In the genomic region with DNA sequence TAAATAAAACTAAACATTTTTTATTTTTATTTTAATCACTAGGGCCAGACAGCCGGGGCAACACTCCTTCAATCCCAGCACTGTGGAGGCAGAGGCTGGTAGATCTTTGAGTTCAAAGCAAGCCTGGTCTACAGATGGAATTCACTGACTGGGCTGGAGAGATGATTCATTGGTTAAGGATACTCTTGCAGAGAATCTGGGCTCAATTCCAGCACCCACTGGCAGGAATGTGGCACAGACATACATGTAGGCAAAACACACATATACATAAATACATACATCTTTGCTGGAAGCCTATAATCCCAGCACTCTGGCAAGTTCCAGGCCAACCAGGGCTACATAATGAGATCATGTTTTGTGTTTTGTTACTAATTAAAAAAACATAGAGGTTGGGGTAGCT, we compare ENCODE assay signal across 15 mouse cellular contexts. TPM values are rescaled to one million over a fixed set of nuclear protein-coding genes. Genes with fewer than 3 reads are reported as not detected.
A peak's percentile ranks its signal among the peaks of the same experiment; 100 is the strongest.
DNase-seq lines count a peak whose midpoint lies in the region; ATAC-seq and TF ChIP-seq lines count a peak whose summit lies in the region.
"Had no signal": no experiment of that assay in that cellular context is flagged by ENCODE, and none has a peak within 500 bp of the region (broad histone marks: within the 10 kb centered on the region; RNA-seq: fewer than 3 reads in every experiment).

No protein-coding gene starts in this region.

- H3K9me3 ChIP-seq in heart, postnatal 0 days (replicated peaks; ENCODE audit: control insufficient read depth, low read length) = no peaks in the 10 kb centered on the region
- H3K9me3 ChIP-seq: forebrain, embryonic 12.5 days; midbrain, embryonic 10.5 days had no signal

- no peaks in the 10 kb centered on the region for H3K36me3 ChIP-seq in heart, postnatal 0 days (replicated peaks; ENCODE audit: control insufficient read depth, insufficient read depth, low read length)
- H3K36me3 ChIP-seq: forebrain, embryonic 12.5 days; midbrain, embryonic 10.5 days had no signal

- H3K9ac ChIP-seq in heart, postnatal 0 days (replicated peaks; ENCODE audit: low read depth, low read length) = no peak overlapping the region
- H3K9ac ChIP-seq: forebrain, embryonic 12.5 days; liver, embryonic 14.5 days had no signal

- intact Hi-C loops in left cerebral cortex, postnatal 4 days (cut with DNase I) = no loop called here
- intact Hi-C loops in left cerebral cortex, postnatal 36 days (cut with DNase I) = no loop called here

- H3K4me1 ChIP-seq in heart, postnatal 0 days (ENCODE audit: control insufficient read depth, insufficient read depth) = no peaks in the 10 kb centered on the region

- WGBS in heart, postnatal 0 days = 87% methylated on average over 1 of the region's 1 CpGs

- H3K4me3 ChIP-seq in heart, postnatal 0 days (ENCODE audit: low read depth, low read length) = no peak overlapping the region
- H3K4me3 ChIP-seq: forebrain, embryonic 12.5 days; midbrain, embryonic 10.5 days had no signal

- TF ChIP-seq EP300 in heart, postnatal 0 days (IDR thresholded peaks at IDR 0.05; ENCODE audit: low read depth) = no peak

- no peak; the same call in 1 of the 2 replicates for TF ChIP-seq CTCF in heart, postnatal 0 days (IDR thresholded peaks at IDR 0.05; ENCODE audit: low read depth)

- H3K27ac ChIP-seq in heart, postnatal 0 days (ENCODE audit: low read depth) = no peak overlapping the region
- H3K27ac ChIP-seq: forebrain, embryonic 12.5 days; liver, embryonic 14.5 days; midbrain, embryonic 10.5 days had no signal

- no peak for ATAC-seq in heart, postnatal 0 days (ENCODE audit: insufficient read depth, low read depth)

- H3K4me2 ChIP-seq in heart, postnatal 0 days (ENCODE audit: low read depth, low read length) = no peak overlapping the region
- H3K4me2 ChIP-seq: forebrain, embryonic 12.5 days had no signal

- H3K27me3 ChIP-seq in heart, postnatal 0 days (ENCODE audit: control insufficient read depth, insufficient read depth, low read length) = no peaks in the 10 kb centered on the region
- H3K27me3 ChIP-seq: forebrain, embryonic 12.5 days had no signal

- peak; percentile 27 for DNase-seq in adrenal gland, adult 2 months
- no peak for DNase-seq in adrenal gland, adult 18-20 months (ENCODE audit: low spot score in 2 of 2)
- DNase-seq in heart, postnatal 0 days (ENCODE audit: low spot score) = peak; percentile 48
- no peak for DNase-seq in heart, adult 11 months
- DNase-seq in left cerebral cortex, postnatal 4 days = peak; percentile 47
- no peak for DNase-seq in left cerebral cortex, postnatal 36 days (ENCODE audit: low spot score in 2 of 2)
- peak; percentile 53 for DNase-seq in brain, adult 2 months (ENCODE audit: low read depth, low spot score)
- DNase-seq in heart, adult 18-20 months = no peak
- DNase-seq: cerebellum, adult 18-20 months; heart, postnatal 14 days; lung, postnatal 14 days had no signal

RNA-seq across cellular contexts. Expression of gene Kpna2, which starts 6.2 kb away (rescaled TPM):
- total RNA-seq in adrenal gland, adult 2 months (2021) = 10 to 100 TPM; 33.6 to 34.8 TPM
- 6.5 and 7.0 TPM in 2 replicates for polyA plus RNA-seq in adrenal gland, adult 2 months (2012; rRNA removed)
- total RNA-seq in adrenal gland, adult 18-20 months (2021) = 10 to 100 TPM; 16.7 to 36.4 TPM
- 177 and 180 TPM in 2 replicates for total RNA-seq in heart, postnatal 0 days (2014; rRNA removed; ENCODE audit: low replicate concordance)
- polyA plus RNA-seq in heart, postnatal 0 days (2015; fragmentation: Nextera tagmentation; extraction: Ambion mirVana) = 109 and 124 TPM in 2 replicates
- 10 to 100 TPM; 43.4 to 53.2 TPM for total RNA-seq in left cerebral cortex, postnatal 4 days (2021)
- 10 to 100 TPM; 23.0 to 34.0 TPM for total RNA-seq in left cerebral cortex, postnatal 36 days (2021)
- total RNA-seq in heart, adult 18-20 months (2021) = 10 to 100 TPM; 70.1 to 72.1 TPM

RNA-seq across cellular contexts. Expression of gene 1810010H24Rik, which starts 19.9 kb away (rescaled TPM):
- 1 to 10 TPM; 2.7 to 3.1 TPM for total RNA-seq in adrenal gland, adult 2 months (2021)
- polyA plus RNA-seq in adrenal gland, adult 2 months (2012; rRNA removed) = 2.0 and 4.8 TPM in 2 replicates
- total RNA-seq in adrenal gland, adult 18-20 months (2021) = 1 to 10 TPM; 1.2 to 3.2 TPM
- 1.7 and 4.0 TPM in 2 replicates for total RNA-seq in heart, postnatal 0 days (2014; rRNA removed; ENCODE audit: low replicate concordance)
- polyA plus RNA-seq in heart, postnatal 0 days (2015; fragmentation: Nextera tagmentation; extraction: Ambion mirVana) = 2.6 and 3.4 TPM in 2 replicates
- 1 to 10 TPM; 4.2 to 4.7 TPM for total RNA-seq in left cerebral cortex, postnatal 4 days (2021)
- 1 to 10 TPM; 3.7 to 4.0 TPM for total RNA-seq in left cerebral cortex, postnatal 36 days (2021)
- total RNA-seq in heart, adult 18-20 months (2021) = 1 to 10 TPM; 1.4 to 3.7 TPM
- total RNA-seq: granulocyte monocyte progenitor cell, adult 5-6 weeks had no signal

Comparison
In these comparisons a context has a peak if more than half of its experiments do, and no peak if none do; other contexts are left out.
1. DNase-seq: peak in adrenal gland, adult 2 months (single experiment), heart, postnatal 0 days (single experiment), left cerebral cortex, postnatal 4 days (single experiment) and brain, adult 2 months (single experiment); none in adrenal gland, adult 18-20 months (0 of 2), heart, adult 11 months (single experiment), left cerebral cortex, postnatal 36 days (0 of 2) and heart, adult 18-20 months (0 of 2).